Mouse (Mus musculus): ENCODE results near the gene Pigu. TPM values are rescaled to one million over a fixed set of nuclear protein-coding genes. Genes with fewer than 3 reads are reported as not detected.
A peak's percentile ranks its signal among the peaks of the same experiment; 100 is the strongest.

Gene Pigu
- polyA plus RNA-seq, 1 experiment from 2014 or later, result 47.7 TPM

GRCm38 (mm10) chr2:155318618-155319017, 38.6 kb downstream of the Pigu start:
- no peak overlapping the region for H3K4me3 ChIP-seq
- WGBS, result 95% methylated on average over 2 of the region's 2 CpGs
- no peaks in the 10 kb centered on the region for H3K27me3 ChIP-seq
- H3K4me2 ChIP-seq (replicated peaks), result no peak overlapping the region
- H3K9ac ChIP-seq (replicated peaks), result no peak overlapping the region
- H3K9me3 ChIP-seq, result no peaks in the 10 kb centered on the region
- H3K4me1 ChIP-seq, result no peaks in the 10 kb centered on the region
- no peak overlapping the region for H3K27ac ChIP-seq (replicated peaks)
- H3K36me3 ChIP-seq, result peaks cover 20% of the 10 kb centered on the region; the same call in 1 of the 2 replicates
- ATAC-seq (replicated peaks), result no peak

- 55% methylated on average over 6 of the region's 6 CpGs for WGBS
Observed at GRCm38 (mm10) chr2:155313671-155314070, 43.6 kb downstream of the Pigu start.

DNA sequence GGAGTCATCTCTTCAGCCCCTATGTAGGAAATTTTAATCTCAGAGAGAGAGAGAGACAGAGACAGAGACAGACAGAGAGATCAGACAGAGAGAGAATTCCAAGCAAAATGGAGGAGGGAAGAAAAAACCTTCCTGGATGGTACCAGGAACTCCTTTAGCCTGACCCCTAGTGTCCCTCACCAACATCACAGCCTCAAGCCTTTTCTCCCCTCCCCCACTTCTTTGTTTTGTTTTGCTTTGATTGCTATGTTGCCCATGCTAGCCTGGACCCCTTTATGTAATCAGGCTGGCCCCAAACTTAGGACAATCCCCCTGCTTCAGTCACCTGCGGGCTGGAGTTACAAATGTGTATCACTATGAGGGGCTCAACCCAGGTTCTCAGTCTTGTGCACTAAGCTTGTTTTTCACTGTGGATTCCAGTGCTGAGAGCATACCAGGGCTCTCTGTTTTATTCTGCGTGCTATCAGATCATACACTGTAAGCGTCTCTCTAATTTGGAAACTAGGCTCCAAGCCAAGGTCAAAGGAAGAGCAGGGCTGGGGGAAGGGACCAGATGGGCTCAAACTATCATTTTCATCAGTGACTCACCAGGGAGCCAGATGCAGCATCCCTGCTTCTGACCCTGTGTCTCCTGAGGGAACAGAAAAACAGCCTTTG, 48.2 kb downstream of the Pigu start:
- Histone ChIP-seq H3K4me3 (no peak overlapping the region), H3K4me2 (replicated peaks) (no peak overlapping the region), H3K9ac (replicated peaks) (no peak overlapping the region), H3K9me3 (no peaks in the 10 kb centered on the region), H3K27ac (replicated peaks) (peak overlapping the region; percentile 52), H3K36me3 (peaks cover 22% of the 10 kb centered on the region), H3K4me1 (peaks cover 7% of the 10 kb centered on the region), H3K27me3 (no peaks in the 10 kb centered on the region)
- ATAC-seq (replicated peaks), result no peak
- 37% methylated on average over 3 of the region's 3 CpGs for WGBS

More at GRCm38 (mm10) chr2:155313671-155314070, 43.6 kb downstream of the Pigu start:
- no peak for ATAC-seq (replicated peaks)
- Histone ChIP-seq H3K4me3 (no peak overlapping the region), H3K9me3 (no peaks in the 10 kb centered on the region), H3K4me1 (peaks cover 7% of the 10 kb centered on the region), H3K36me3 (peaks cover 25% of the 10 kb centered on the region), H3K27ac (replicated peaks) (no peak overlapping the region), H3K4me2 (replicated peaks) (no peak overlapping the region), H3K27me3 (no peaks in the 10 kb centered on the region), H3K9ac (replicated peaks) (no peak overlapping the region)

DNA sequence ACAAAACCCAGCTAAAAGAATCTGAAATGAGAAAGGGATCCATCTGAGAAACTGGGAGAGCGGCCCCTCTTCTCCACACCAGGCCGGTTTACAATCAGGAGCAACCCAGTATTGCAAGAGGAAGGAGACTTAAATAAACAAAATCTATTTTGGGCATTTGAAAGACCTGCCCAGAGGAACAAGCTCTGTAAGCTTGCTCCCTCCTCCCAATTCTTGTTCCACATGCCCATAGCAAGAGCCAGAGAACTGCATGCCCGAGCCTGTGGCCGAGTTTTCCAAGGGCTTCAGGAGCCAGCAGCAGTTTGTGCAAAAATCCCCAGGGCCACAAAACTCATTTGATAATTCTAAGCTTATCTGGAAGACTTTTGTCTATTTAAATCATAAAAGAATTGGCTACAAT, 57.7 kb downstream of the Pigu start:
- Histone ChIP-seq H3K27me3 (no peaks in the 10 kb centered on the region), H3K9ac (replicated peaks) (no peak overlapping the region), H3K27ac (replicated peaks) (no peak overlapping the region), H3K4me3 (no peak overlapping the region), H3K4me2 (replicated peaks) (no peak overlapping the region), H3K4me1 (no peaks in the 10 kb centered on the region), H3K9me3 (no peaks in the 10 kb centered on the region), H3K36me3 (peaks cover 61% of the 10 kb centered on the region)
- WGBS, result 94% methylated on average over 4 of the region's 4 CpGs
- no peak for ATAC-seq (replicated peaks)

- ATAC-seq (replicated peaks), result no peak
- Histone ChIP-seq H3K9ac (replicated peaks) (no peak overlapping the region), H3K36me3 (peaks cover 76% of the 10 kb centered on the region), H3K4me2 (replicated peaks) (no peak overlapping the region), H3K9me3 (no peaks in the 10 kb centered on the region), H3K27ac (replicated peaks) (no peak overlapping the region), H3K4me3 (no peak overlapping the region), H3K27me3 (no peaks in the 10 kb centered on the region), H3K4me1 (no peaks in the 10 kb centered on the region)
- WGBS, result 96% methylated on average over 6 of the region's 6 CpGs
Observed at GRCm38 (mm10) chr2:155295453-155295852, 61.8 kb downstream of the Pigu start.

- no peaks in the 10 kb centered on the region for H3K4me1 ChIP-seq
- peaks cover 75% of the 10 kb centered on the region for H3K36me3 ChIP-seq
- H3K4me2 ChIP-seq (replicated peaks), result no peak overlapping the region
- no peak overlapping the region for H3K9ac ChIP-seq (replicated peaks)
- no peaks in the 10 kb centered on the region for H3K9me3 ChIP-seq
- WGBS, result 96% methylated on average over 4 of the region's 4 CpGs
- no peak for ATAC-seq (replicated peaks)
- H3K27ac ChIP-seq (replicated peaks), result no peak overlapping the region
- no peak overlapping the region for H3K4me3 ChIP-seq
- H3K27me3 ChIP-seq, result no peaks in the 10 kb centered on the region
Observed at GRCm38 (mm10) chr2:155293946-155294345, 63.3 kb downstream of the Pigu start.

- Histone ChIP-seq H3K4me1 (no peaks in the 10 kb centered on the region), H3K27me3 (no peaks in the 10 kb centered on the region), H3K9ac (replicated peaks) (no peak overlapping the region), H3K4me2 (replicated peaks) (no peak overlapping the region), H3K4me3 (no peak overlapping the region), H3K36me3 (peaks cover 70% of the 10 kb centered on the region), H3K9me3 (no peaks in the 10 kb centered on the region), H3K27ac (replicated peaks) (no peak overlapping the region)
- WGBS, result 93% methylated on average over 2 of the region's 2 CpGs
- ATAC-seq (replicated peaks), result no peak
Observed at GRCm38 (mm10) chr2:155293382-155293781, 63.8 kb downstream of the Pigu start.

- Histone ChIP-seq H3K9me3 (no peaks in the 10 kb centered on the region), H3K27me3 (no peaks in the 10 kb centered on the region), H3K9ac (replicated peaks) (no peak overlapping the region), H3K4me1 (no peaks in the 10 kb centered on the region), H3K4me2 (replicated peaks) (no peak overlapping the region), H3K4me3 (no peak overlapping the region), H3K36me3 (peaks cover 38% of the 10 kb centered on the region), H3K27ac (replicated peaks) (no peak overlapping the region)
- ATAC-seq (replicated peaks), result no peak
- 94% methylated on average over 8 of the region's 8 CpGs for WGBS
Observed at GRCm38 (mm10) chr2:155290066-155290465, 67.2 kb downstream of the Pigu start.

GRCm38 (mm10) chr2:155287456-155288250, 69.6 kb downstream of the Pigu start:
- Histone ChIP-seq H3K27ac (replicated peaks) (no peak overlapping the region), H3K9ac (replicated peaks) (no peak overlapping the region), H3K4me2 (replicated peaks) (no peak overlapping the region), H3K9me3 (no peaks in the 10 kb centered on the region), H3K36me3 (peaks cover 34% of the 10 kb centered on the region), H3K4me3 (no peak overlapping the region), H3K27me3 (no peaks in the 10 kb centered on the region), H3K4me1 (no peaks in the 10 kb centered on the region)
- ATAC-seq (replicated peaks), result no peak
- 88% methylated on average over 4 of the region's 4 CpGs for whole genome bisulfite sequencing

DNA sequence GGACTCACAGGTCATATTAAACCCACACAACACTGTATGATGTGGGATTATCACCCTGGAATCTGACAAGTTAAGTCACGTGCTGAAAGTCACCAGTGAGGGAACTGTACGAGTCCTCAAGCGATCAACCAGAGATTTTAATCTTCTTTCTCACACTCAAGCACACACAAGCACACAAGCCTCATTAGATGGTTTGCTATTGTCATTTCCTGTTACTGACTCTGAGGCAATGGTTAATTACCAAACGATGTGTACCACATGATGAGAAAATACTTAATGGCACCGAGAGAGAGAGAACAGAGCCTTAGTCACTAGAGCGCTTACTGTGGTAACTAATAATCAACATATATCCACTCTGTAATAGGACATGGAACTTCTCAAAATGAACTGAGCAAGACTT, 71.5 kb downstream of the Pigu start:
- WGBS, result 75% methylated on average over 6 of the region's 6 CpGs
- no peak overlapping the region for H3K4me3 ChIP-seq
- no peak for ATAC-seq (replicated peaks)

DNA sequence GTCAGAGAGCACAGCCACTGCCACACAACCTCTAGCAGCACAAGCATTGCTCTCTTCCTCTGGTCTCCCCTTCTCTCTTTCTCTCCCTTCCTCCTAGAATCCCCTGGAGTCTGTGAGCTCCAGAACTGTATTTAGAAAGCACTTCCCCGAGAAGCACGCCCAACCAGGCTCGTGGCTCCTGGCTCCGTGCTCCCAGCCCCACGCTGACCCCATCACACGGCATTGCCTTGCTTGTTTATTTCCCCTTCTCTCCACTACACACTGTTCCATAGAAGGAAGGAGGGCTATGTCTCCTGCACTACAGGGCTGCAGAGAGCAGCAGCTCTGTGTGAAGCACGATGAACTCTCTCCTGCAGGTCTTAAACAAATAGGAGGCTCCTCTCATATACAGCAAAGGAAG, 72.6 kb downstream of the Pigu start:
- Histone ChIP-seq H3K4me2 (replicated peaks) (no peak overlapping the region), H3K27me3 (no peaks in the 10 kb centered on the region), H3K27ac (replicated peaks) (no peak overlapping the region), H3K9ac (replicated peaks) (no peak overlapping the region), H3K36me3 (peaks cover 4% of the 10 kb centered on the region), H3K9me3 (no peaks in the 10 kb centered on the region), H3K4me3 (no peak overlapping the region), H3K4me1 (no peaks in the 10 kb centered on the region)
- WGBS, result 92% methylated on average over 7 of the region's 7 CpGs
- ATAC-seq (replicated peaks), result no peak

More for the DNA sequence above, 71.5 kb downstream of the Pigu start:
- Histone ChIP-seq H3K27me3 (no peaks in the 10 kb centered on the region), H3K36me3 (peaks cover 15% of the 10 kb centered on the region), H3K9ac (replicated peaks) (no peak overlapping the region), H3K9me3 (no peaks in the 10 kb centered on the region), H3K27ac (replicated peaks) (no peak overlapping the region), H3K4me2 (replicated peaks) (no peak overlapping the region), H3K4me1 (no peaks in the 10 kb centered on the region)

DNA sequence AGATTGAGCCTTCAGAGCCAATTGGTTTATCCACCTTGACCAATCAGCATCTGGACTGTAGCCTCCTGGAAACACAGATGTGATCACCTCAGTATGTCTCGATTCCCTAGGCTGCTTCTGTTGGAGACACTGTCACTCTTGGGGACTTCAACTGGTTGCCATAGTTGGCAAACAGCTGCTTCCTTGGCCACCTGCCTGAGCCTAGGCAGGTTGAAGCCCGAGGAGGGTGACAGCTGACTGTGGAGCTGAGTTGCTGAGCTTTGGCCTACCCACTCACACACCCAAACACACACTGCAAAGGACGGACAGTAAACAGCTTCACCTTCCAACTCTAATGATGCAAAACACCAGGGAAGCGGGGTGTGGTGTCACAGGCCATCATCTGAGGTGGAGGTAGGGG, 73.4 kb downstream of the Pigu start:
- no peaks in the 10 kb centered on the region for H3K27me3 ChIP-seq
- peaks cover 6% of the 10 kb centered on the region for H3K36me3 ChIP-seq
- no peak overlapping the region for H3K9ac ChIP-seq (replicated peaks)
- no peak overlapping the region for H3K4me3 ChIP-seq
- no peak overlapping the region for H3K4me2 ChIP-seq (replicated peaks)
- H3K27ac ChIP-seq (replicated peaks), result no peak overlapping the region
- no peaks in the 10 kb centered on the region for H3K4me1 ChIP-seq
- WGBS, result 90% methylated on average over 4 of the region's 4 CpGs
- ATAC-seq (replicated peaks), result no peak
- H3K9me3 ChIP-seq, result no peaks in the 10 kb centered on the region

All from forebrain, embryonic 15.5 days (tissue).